Mouse (Mus musculus): ENCODE data around the gene Aaed1. TPM values are rescaled to one million over a fixed set of nuclear protein-coding genes. Genes with fewer than 3 reads are reported as not detected.
A peak's percentile ranks its signal among the peaks of the same experiment; 100 is the strongest.

The Aaed1 gene
- polyA plus RNA-seq, 1 experiment from 2014 or later, result 10.2 TPM

DNA sequence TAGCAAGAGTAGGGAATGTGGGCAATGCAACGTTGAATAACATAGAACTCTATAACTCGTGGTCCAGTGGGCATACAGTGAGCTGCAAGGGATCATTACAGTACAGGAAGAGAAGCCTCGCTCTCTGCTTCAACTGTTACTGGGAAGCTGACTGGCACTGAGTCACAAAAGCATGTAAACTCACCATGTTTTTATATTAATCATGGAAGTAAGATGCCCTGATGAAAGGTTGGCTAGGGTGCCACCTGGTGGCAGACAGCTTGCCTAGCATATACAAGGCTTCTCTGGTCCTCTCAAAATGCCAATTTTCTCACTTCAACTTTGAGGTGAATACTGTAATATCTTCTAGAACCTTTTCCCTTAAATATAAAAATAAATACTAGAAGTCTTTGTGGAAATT is 6.4 kb downstream of the Aaed1 start:
- no peaks in the 10 kb centered on the region for H3K4me1 ChIP-seq
- no peaks in the 10 kb centered on the region for H3K9me3 ChIP-seq
- no peak overlapping the region for H3K27ac ChIP-seq (replicated peaks)
- WGBS, result 76% methylated on average over 3 of the region's 3 CpGs
- peak; percentile 49 for ATAC-seq (replicated peaks)
- no peak overlapping the region for H3K9ac ChIP-seq (replicated peaks)
- no peaks in the 10 kb centered on the region for H3K27me3 ChIP-seq
- H3K4me3 ChIP-seq, result no peak overlapping the region
- H3K36me3 ChIP-seq, result no peaks in the 10 kb centered on the region
- no peak overlapping the region for H3K4me2 ChIP-seq (replicated peaks)

DNA sequence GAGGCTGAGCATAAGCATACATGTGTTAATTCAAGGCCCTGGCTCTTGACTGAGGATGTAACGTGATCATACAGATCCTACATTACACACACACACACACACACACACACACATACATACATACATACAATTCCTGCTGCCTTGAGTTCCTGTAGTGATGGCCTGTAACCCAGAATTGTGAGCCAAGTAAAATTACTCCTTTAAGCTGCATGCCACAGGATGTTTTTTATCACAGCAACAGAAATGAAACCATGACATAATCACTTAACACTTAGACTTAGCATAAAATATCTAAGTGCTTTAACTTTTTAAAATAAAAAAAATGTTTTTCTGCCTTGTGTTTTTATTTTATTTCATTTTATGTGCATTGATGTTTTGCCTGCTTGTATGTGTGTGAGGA is 13.4 kb downstream of the Aaed1 start:
- ATAC-seq (replicated peaks), result no peak
- 93% methylated on average over 1 of the region's 1 CpGs for WGBS
- no peak overlapping the region for H3K27ac ChIP-seq (replicated peaks)
- H3K36me3 ChIP-seq, result no peaks in the 10 kb centered on the region
- no peaks in the 10 kb centered on the region for H3K4me1 ChIP-seq
- no peak overlapping the region for H3K4me3 ChIP-seq
- no peaks in the 10 kb centered on the region for H3K9me3 ChIP-seq
- H3K27me3 ChIP-seq, result no peaks in the 10 kb centered on the region
- no peak overlapping the region for H3K4me2 ChIP-seq (replicated peaks)
- H3K9ac ChIP-seq (replicated peaks), result no peak overlapping the region

DNA sequence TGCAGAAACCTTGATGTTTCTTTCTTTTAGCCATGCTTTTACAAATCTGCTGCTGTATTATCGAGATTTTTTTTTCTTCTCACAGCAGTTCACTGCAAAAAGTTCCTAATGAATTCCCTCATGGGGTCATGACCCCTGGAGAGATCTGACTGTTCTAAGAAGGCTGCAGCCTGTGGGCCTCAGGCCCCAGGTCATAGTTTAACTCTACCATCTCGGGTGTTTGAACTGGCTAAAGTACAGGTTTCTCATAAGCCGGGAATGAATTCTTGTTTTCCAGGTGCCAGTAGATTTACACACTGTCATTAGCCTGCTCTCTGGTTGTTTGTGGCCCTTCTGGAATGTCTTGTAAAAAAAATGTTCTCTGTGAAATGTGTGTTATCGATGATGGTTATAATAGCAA is 25.7 kb downstream of the Aaed1 start:
- Histone ChIP-seq H3K9me3 (no peaks in the 10 kb centered on the region), H3K4me1 (no peaks in the 10 kb centered on the region), H3K4me2 (replicated peaks) (no peak overlapping the region), H3K4me3 (no peak overlapping the region), H3K27ac (replicated peaks) (no peak overlapping the region), H3K9ac (replicated peaks) (no peak overlapping the region), H3K27me3 (no peaks in the 10 kb centered on the region), H3K36me3 (no peaks in the 10 kb centered on the region)
- WGBS, result 53% methylated on average over 4 of the region's 4 CpGs
- ATAC-seq (replicated peaks), result no peak

DNA sequence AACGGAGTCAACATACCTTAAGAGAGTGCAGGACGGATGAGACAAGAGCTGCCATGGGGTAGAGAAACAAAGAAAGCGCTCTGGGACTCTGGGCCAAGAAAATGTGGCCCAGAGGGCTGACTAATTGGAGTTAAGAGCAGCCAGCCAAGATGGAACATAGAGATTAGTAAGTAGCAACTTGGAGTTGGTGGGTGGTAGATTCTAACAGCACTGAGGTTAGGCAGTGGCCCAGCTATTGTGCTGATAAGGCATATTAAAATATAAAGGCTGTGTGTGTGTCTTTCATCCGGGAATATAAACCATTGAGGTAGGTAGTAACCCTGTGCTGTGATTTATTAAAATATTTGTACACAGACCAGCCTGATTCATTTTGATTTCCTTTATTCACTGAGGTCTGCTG is 26.2 kb downstream of the Aaed1 start:
- Histone ChIP-seq H3K27ac (replicated peaks) (no peak overlapping the region), H3K4me1 (no peaks in the 10 kb centered on the region), H3K4me2 (replicated peaks) (no peak overlapping the region), H3K4me3 (no peak overlapping the region), H3K27me3 (no peaks in the 10 kb centered on the region), H3K36me3 (no peaks in the 10 kb centered on the region), H3K9ac (replicated peaks) (no peak overlapping the region), H3K9me3 (no peaks in the 10 kb centered on the region)
- no peak for ATAC-seq (replicated peaks)
- 59% methylated on average over 4 of the region's 4 CpGs for WGBS

DNA sequence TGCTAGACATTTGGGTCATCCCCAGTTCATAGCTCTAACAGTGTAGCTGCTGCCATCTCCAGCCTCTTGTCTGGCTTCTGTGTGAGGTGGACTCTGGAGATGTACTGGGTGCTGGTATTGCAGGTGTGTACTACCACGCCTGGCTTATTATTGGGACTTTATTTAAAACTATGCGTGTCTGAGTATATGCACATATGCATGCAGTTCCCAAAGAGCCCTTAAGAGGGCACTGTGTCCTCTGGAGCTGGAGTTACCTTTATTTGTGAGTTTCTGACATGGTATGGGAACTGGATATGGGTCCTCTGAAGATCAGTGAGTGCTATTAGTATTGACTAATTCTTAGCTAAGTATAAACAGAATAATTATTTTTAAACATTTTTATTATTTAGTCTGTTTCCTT is 27.8 kb downstream of the Aaed1 start:
- H3K36me3 ChIP-seq, result no peaks in the 10 kb centered on the region
- H3K4me2 ChIP-seq (replicated peaks), result no peak overlapping the region
- H3K4me3 ChIP-seq, result no peak overlapping the region
- no peaks in the 10 kb centered on the region for H3K4me1 ChIP-seq
- no peak overlapping the region for H3K27ac ChIP-seq (replicated peaks)
- H3K27me3 ChIP-seq, result no peaks in the 10 kb centered on the region
- no peak for ATAC-seq (replicated peaks)
- no peaks in the 10 kb centered on the region for H3K9me3 ChIP-seq
- WGBS, result 96% methylated on average over 2 of the region's 2 CpGs
- H3K9ac ChIP-seq (replicated peaks), result no peak overlapping the region

DNA sequence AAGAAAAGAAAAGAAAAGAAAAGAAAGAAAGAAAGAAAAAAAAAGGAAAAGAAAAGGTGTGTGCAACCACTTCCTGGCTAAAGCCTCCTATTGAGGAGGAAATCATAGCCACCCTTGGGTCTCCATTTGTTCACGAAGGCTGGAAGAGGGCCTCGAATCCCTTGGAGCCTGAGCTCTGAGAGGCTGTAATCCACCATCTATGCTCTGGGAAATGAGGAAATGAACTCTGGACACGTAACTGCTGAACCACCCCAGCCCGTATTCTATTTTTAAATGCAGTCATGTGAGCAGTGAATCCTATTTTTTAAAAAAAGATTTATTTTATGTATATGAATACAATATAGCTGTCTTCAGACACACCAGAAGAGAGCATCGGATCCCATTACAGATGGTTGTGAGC is 31.6 kb downstream of the Aaed1 start:
- peaks cover 4% of the 10 kb centered on the region; the same call in 1 of the 2 replicates for H3K27me3 ChIP-seq
- no peak overlapping the region for H3K4me3 ChIP-seq
- no peak overlapping the region for H3K27ac ChIP-seq (replicated peaks)
- H3K4me1 ChIP-seq, result no peaks in the 10 kb centered on the region
- 90% methylated on average over 5 of the region's 5 CpGs for WGBS
- no peak overlapping the region for H3K4me2 ChIP-seq (replicated peaks)
- ATAC-seq (replicated peaks), result no peak
- no peaks in the 10 kb centered on the region for H3K36me3 ChIP-seq
- no peaks in the 10 kb centered on the region for H3K9me3 ChIP-seq
- H3K9ac ChIP-seq (replicated peaks), result no peak overlapping the region

DNA sequence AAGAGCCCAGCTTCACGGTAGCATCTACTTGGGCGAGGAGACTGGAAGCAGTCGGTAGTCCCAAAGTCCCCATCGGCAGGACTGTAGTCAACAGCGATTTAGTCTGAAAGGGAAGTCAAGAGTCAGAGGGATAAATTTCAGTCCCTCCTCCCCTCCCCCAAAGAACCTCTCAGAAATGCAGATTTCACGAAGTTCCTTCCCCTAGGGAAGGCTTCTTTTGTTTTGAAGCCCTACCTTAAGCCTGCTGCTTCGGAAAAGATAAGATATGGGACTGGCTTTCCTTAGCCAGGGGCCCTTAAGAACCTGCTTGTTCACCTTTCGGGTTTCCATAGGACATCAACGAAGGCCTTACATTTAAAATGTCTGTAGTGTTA is 36.8 kb downstream of the Aaed1 start:
- H3K4me2 ChIP-seq (replicated peaks), result peak overlapping the region; percentile 99
- H3K36me3 ChIP-seq, result no peaks in the 10 kb centered on the region
- H3K27ac ChIP-seq (replicated peaks), result no peak overlapping the region
- peaks cover 19% of the 10 kb centered on the region for H3K27me3 ChIP-seq
- peak overlapping the region; percentile 79 for H3K4me3 ChIP-seq
- ATAC-seq (replicated peaks), result no peak
- no peaks in the 10 kb centered on the region for H3K9me3 ChIP-seq
- 13% methylated on average over 9 of the region's 9 CpGs for WGBS
- H3K4me1 ChIP-seq, result peaks cover 19% of the 10 kb centered on the region
- no peak overlapping the region for H3K9ac ChIP-seq (replicated peaks)

DNA sequence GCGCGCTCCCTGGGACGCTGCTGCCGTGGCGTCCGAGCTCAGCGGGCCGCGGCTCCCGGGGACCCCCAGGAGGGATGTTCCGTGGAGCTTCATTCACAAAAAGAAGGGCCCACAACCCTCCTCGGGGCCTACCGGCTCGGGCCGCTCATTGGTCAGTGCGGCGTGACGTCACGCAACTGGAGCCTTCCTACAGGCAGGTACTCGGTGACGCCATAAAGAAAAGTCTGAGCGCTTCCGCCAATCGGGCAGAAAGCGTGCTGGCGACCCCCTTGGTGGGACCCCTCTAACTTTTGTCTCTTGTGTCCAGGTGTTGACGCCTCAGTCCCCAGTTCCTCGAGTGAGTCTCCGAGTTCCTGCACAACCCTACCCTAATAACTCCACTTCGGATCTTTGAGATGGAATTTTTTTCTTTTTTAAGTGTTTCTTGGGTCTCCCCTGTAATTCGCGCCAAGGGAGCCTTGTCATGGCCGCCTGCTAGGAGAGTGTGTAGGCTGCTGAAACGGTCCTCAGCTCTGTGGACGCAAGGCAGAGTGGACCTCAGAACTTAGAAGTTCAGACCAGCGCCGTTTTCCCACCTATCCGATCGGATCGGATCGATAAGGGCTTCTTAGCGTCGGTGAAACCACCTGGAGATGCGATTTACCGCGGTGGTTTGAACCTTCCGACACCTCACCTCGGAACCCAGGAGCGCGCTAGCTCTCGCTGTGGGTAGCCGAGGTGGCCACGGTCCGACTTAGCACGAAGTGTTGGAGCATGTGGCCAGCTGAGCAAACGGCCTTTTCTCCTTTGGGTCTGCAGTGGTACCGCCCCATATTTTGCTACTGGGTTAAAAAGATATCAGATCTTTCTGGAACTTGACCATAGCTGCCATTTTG is 37.4 kb downstream of the Aaed1 start, which contains the start of gene Cdc14b:
Gene Cdc14b, minus strand, starts transcription at position 412 of the 875 bp plus-strand sequence.
- Histone ChIP-seq H3K4me2 (replicated peaks) (peak within 1 kb of the TSS; percentile 99), H3K9ac (replicated peaks) (peak within 1 kb of the TSS; percentile 52), H3K9me3 (no peaks in the 10 kb centered on the region), H3K27me3 (peaks cover 19% of the 10 kb centered on the region), H3K27ac (replicated peaks) (no peak within 1 kb of the TSS), H3K4me1 (peaks cover 19% of the 10 kb centered on the region), H3K36me3 (no peaks in the 10 kb centered on the region), H3K4me3 (peak within 1 kb of the TSS; percentile 79)
- WGBS, result under 1% methylated on average over 57 of the region's 57 CpGs
- ATAC-seq (replicated peaks), result peak; percentile 96

DNA sequence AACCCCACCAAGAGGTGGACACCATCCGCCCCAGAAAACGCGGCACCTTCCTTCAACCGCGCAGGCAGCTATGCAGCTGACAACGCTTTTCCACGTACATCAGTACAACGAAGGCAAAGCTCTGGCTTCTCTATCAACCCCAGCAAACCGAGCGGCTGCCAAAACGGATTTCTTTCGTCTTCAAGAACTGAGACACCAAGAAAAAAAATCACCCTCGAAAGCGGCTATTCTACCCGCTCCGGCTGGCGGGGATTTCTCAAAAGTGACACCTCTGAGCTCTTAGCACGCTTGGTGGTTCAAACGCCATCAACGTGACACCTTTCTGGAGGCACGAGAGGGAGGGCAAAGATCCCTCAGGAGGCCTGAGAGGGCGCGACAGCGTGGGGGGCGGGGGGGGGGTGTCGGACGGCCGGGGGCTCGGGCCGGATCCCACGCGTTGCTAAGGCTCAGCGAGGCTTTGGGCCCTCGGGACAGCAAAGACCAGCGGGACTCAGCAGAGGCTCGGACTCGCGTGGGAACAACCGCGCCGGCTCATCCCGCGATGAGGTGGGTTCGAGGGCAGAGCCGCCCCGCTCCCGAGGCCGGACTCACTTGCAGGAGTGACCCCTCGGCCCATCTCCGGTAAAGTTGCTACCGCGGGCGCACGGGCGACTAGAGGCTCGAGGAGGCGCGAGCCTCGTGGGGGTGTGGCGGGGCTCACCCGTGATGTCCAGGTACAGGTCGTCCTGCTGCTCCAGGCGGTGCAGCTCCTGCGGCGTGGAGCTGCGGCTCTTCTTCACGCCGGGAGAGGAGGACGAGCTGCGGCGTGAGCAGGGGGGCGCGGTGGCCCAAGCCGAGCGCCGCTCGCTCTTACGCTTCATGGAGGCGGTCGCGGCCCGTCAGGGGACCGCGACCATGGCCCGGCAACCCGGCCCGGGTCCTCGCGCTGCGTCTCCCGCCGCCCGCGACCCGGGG is 38.3 kb downstream of the Aaed1 start:
- Histone ChIP-seq H3K9ac (replicated peaks) (peak overlapping the region; percentile 52), H3K4me3 (peak overlapping the region; percentile 79), H3K9me3 (no peaks in the 10 kb centered on the region), H3K27me3 (peaks cover 19% of the 10 kb centered on the region), H3K36me3 (no peaks in the 10 kb centered on the region), H3K4me1 (peaks cover 19% of the 10 kb centered on the region), H3K4me2 (replicated peaks) (peak overlapping the region; percentile 99), H3K27ac (replicated peaks) (no peak overlapping the region)
- ATAC-seq (replicated peaks), result peak; percentile 72
- WGBS, result under 1% methylated on average over 95 of the region's 95 CpGs

DNA sequence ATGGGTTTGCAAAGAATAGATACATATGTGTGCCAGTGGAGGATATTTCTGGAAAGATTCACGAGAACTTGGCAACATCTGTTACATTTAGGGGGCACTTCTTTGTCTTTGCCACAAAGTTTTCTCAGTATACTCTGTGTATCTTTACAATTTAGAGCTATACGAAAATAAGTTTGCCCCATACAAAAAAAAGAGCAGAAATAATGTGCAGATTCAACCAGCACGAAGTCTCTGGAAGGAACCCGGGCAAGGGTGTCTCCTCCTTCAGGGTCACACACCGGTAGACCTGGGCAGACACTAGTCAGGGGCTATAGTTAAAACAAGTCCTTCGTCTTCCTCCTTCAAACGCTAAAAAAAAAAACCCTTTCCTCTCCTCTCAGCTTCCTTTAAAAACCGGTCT is 39.2 kb downstream of the Aaed1 start:
- WGBS, result 52% methylated on average over 8 of the region's 8 CpGs
- Histone ChIP-seq H3K27ac (replicated peaks) (no peak overlapping the region), H3K4me2 (replicated peaks) (peak overlapping the region; percentile 99), H3K4me1 (peaks cover 19% of the 10 kb centered on the region), H3K9ac (replicated peaks) (no peak overlapping the region), H3K4me3 (peak overlapping the region; percentile 79; the same call in 1 of the 2 replicates), H3K27me3 (peaks cover 19% of the 10 kb centered on the region), H3K36me3 (no peaks in the 10 kb centered on the region), H3K9me3 (no peaks in the 10 kb centered on the region)
- ATAC-seq (replicated peaks), result no peak

DNA sequence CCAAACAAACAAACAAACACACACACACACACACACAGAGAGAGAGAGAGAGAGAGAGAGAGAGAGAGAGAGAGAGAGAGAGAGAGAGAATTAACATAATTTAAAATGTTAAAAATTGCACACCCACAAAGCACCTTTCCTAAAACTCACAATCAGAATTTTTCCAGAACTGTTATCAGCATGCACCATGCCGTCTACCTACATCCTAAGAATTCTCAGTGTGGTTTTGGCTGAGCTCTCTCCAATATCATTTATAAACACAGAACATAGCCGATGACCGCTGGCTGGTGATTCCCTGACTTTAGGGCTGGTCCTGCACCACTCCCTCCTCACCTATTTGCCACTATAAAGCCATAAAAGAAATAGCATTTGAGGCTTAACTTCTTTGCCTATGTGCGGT is 44.1 kb downstream of the Aaed1 start:
- peaks cover 3% of the 10 kb centered on the region; the same call in 1 of the 2 replicates for H3K27me3 ChIP-seq
- H3K9me3 ChIP-seq, result no peaks in the 10 kb centered on the region
- H3K27ac ChIP-seq (replicated peaks), result no peak overlapping the region
- H3K4me2 ChIP-seq (replicated peaks), result no peak overlapping the region
- no peak overlapping the region for H3K9ac ChIP-seq (replicated peaks)
- no peaks in the 10 kb centered on the region for H3K4me1 ChIP-seq
- no peak for ATAC-seq (replicated peaks)
- WGBS, result 87% methylated on average over 4 of the region's 4 CpGs
- no peak overlapping the region for H3K4me3 ChIP-seq
- no peaks in the 10 kb centered on the region for H3K36me3 ChIP-seq

DNA sequence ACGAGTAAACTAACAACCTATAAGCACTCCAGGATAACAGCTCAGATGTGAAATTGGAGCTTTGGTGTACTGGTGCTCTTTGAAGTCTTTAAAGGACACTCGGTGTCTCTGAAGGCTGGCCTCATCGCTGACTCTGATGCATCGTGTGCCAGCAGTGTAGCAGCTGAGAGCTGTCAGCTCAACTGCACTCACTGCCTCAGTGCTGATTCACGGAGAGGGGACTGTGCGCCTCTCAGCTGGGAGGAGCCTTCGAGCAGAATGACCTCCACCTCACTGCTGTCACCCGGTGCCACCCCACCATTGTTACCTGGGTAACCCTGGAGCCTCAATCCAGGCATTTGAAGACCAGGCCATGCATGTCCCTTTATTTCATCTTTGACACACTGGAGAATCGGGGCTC is 45.4 kb downstream of the Aaed1 start:
- H3K27me3 ChIP-seq, result no peaks in the 10 kb centered on the region
- H3K36me3 ChIP-seq, result no peaks in the 10 kb centered on the region

More for the DNA sequence above, 45.4 kb downstream of the Aaed1 start:
- Histone ChIP-seq H3K9ac (replicated peaks) (no peak overlapping the region), H3K27ac (replicated peaks) (no peak overlapping the region), H3K4me2 (replicated peaks) (no peak overlapping the region), H3K4me1 (no peaks in the 10 kb centered on the region), H3K4me3 (no peak overlapping the region), H3K9me3 (no peaks in the 10 kb centered on the region)
- ATAC-seq (replicated peaks), result peak; percentile 35; the same call in 1 of the 2 replicates
- 37% methylated on average over 9 of the region's 9 CpGs for WGBS

Data from forebrain, embryonic 15.5 days (tissue).